Mouse (Mus musculus) liver, postnatal 0 days (tissue): ENCODE measurements around the gene Naa20. TPM values are rescaled to one million over a fixed set of nuclear protein-coding genes. Genes with fewer than 3 reads are reported as not detected.

Experiments
- ATAC-seq: fragments of 200-750 bp; cut with Nextera tagmentation; 2 replicates; pipeline ENCODE4 v1.8.0; 2017; ENCODE audit warnings: mild to moderate bottlenecking, moderate library complexity
- DNase-seq: peaks from one replicate; pipeline ENCODE4 v3.0.0-alpha.2; 2016
- H3K27ac ChIP-seq: fragments of 300-500 bp; sonication (generic); 2 replicates; pipeline ENCODE4 v1.5.1; 2014; ENCODE audit warnings: antibody characterized with exemption, moderate library complexity, mild to moderate bottlenecking, low read depth
- H3K27me3 ChIP-seq: fragments of 300-500 bp; sonication (generic); 2 replicates; pipeline ENCODE4 v1.6.1; 2014; ENCODE audit warnings: low read length, control low read depth, mixed read lengths; ENCODE audit not compliant: insufficient read depth
- H3K36me3 ChIP-seq: fragments of 300-500 bp; sonication (generic); replicated peaks from 2 replicates; pipeline ENCODE4 v1.6.1; 2014; ENCODE audit warnings: mild to moderate bottlenecking, control low read depth, low read length, moderate library complexity, mixed read lengths; ENCODE audit not compliant: insufficient read depth
- H3K4me1 ChIP-seq: fragments of 300-500 bp; sonication (generic); 2 replicates; pipeline ENCODE4 v1.6.1; 2014; ENCODE audit warnings: antibody characterized with exemption, mild to moderate bottlenecking, control low read depth; ENCODE audit not compliant: insufficient read depth
- H3K4me2 ChIP-seq: fragments of 300-500 bp; sonication (generic); 2 replicates; pipeline ENCODE4 v1.6.1; 2014; ENCODE audit warnings: low read depth, mild to moderate bottlenecking, low read length, moderate library complexity, mixed read lengths
- H3K4me3 ChIP-seq: fragments of 300-500 bp; sonication (generic); 2 replicates; pipeline ENCODE4 v1.5.1; 2014; ENCODE audit warnings: low read depth, low read length
- H3K9ac ChIP-seq: fragments of 300-500 bp; sonication (generic); replicated peaks from 2 replicates; pipeline ENCODE4 v1.6.1; 2014; ENCODE audit warnings: mild to moderate bottlenecking, moderate library complexity
- H3K9me3 ChIP-seq: fragments of 300-500 bp; sonication (generic); 2 replicates; pipeline ENCODE4 v1.6.1; 2016; ENCODE audit warnings: mild to moderate bottlenecking, control low read depth, low read length, mixed read lengths
- CTCF ChIP-seq: sonication (generic); IDR thresholded peaks from 2 replicates; pipeline ENCODE4 v1.5.1; 2016; ENCODE audit warnings: antibody characterized with exemption, low read depth
- EP300 ChIP-seq: IDR thresholded peaks from 2 replicates; pipeline ENCODE4 v1.6.1; 2016; ENCODE audit warnings: antibody characterized with exemption, low read depth, mild to moderate bottlenecking
- WGBS: fragments of 180-500 bp; shearing (Covaris S2); extraction: QIAGEN DNeasy Blood & Tissue Kit; methylation state at CpG from one replicate; pipeline ENCODE4 v1.1.7; 2014; ENCODE audit not compliant: insufficient replicate concordance; 5-methylcytosine and 5-hydroxymethylcytosine counted together
- polyA plus RNA-seq: library from polyadenylated mRNA; unstranded; fragments of >200 nt; fragmentation: Nextera tagmentation; extraction: Ambion mirVana; gene quantifications from 2 replicates; pipeline ENCODE4 v1.2.1, GENCODE M21; 2015

The Naa20 gene
- polyA plus RNA-seq, 1 experiment from 2014 or later: 60.0 TPM

GRCm38 (mm10) chr2:145861193-145862123, 40.4 kb upstream of the Naa20 start:
- WGBS: 72% methylated on average over 8 of the region's 8 CpGs
- Histone ChIP-seq H3K27me3 (no peaks in the 10 kb centered on the region), H3K9ac (0 out of 2 replicates have a peak overlapping the region, but pooled peaks have one; percentile 30), H3K27ac (0 out of 2 replicates have a peak overlapping the region, but pooled peaks have one; percentile 34), H3K4me3 (no peak overlapping the region), H3K36me3 (0 out of 2 replicates have a peak, but pooled peaks cover 3% of the 10 kb centered on the region), H3K4me2 (peak overlapping the region; percentile 59), H3K9me3 (no peaks in the 10 kb centered on the region), H3K4me1 (peaks cover 25% of the 10 kb centered on the region)
- ATAC-seq: no peak
- no peak for DNase-seq
- no peak for TF ChIP-seq CTCF
- TF ChIP-seq EP300: no peak

- 0 out of 2 replicates have a peak, but pooled peaks cover 6% of the 10 kb centered on the region for H3K36me3 ChIP-seq
- no peak for DNase-seq
- no peak for TF ChIP-seq EP300
- no peak for TF ChIP-seq CTCF
- no peak overlapping the region for H3K27ac ChIP-seq
- ATAC-seq: no peak
- peaks cover 25% of the 10 kb centered on the region for H3K4me1 ChIP-seq
- no peak overlapping the region for H3K9ac ChIP-seq
- H3K9me3 ChIP-seq: 0 out of 2 replicates have a peak, but pooled peaks cover 4% of the 10 kb centered on the region
- 63% methylated on average over 10 of the region's 10 CpGs for WGBS
- no peaks in the 10 kb centered on the region for H3K27me3 ChIP-seq
- H3K4me3 ChIP-seq: no peak overlapping the region
- H3K4me2 ChIP-seq: peak overlapping the region; percentile 59; the same call in 1 of the 2 replicates
Observed at GRCm38 (mm10) chr2:145862206-145862817, 39.6 kb upstream of the Naa20 start.

- peak; percentile 20; the same call in 1 of the 2 replicates for ATAC-seq
- WGBS: 71% methylated on average over 3 of the region's 3 CpGs
- no peak overlapping the region for H3K4me3 ChIP-seq
Observed at GRCm38 (mm10) chr2:145865344-145865743, 36.6 kb upstream of the Naa20 start.

GRCm38 (mm10) chr2:145866238-145866637, 35.7 kb upstream of the Naa20 start:
- Histone ChIP-seq H3K4me2 (no peak overlapping the region), H3K4me3 (no peak overlapping the region), H3K36me3 (0 out of 2 replicates have a peak, but pooled peaks cover 6% of the 10 kb centered on the region), H3K27ac (no peak overlapping the region), H3K27me3 (no peaks in the 10 kb centered on the region), H3K9me3 (0 out of 2 replicates have a peak, but pooled peaks cover 4% of the 10 kb centered on the region), H3K9ac (no peak overlapping the region), H3K4me1 (peaks cover 6% of the 10 kb centered on the region; the same call in 1 of the 2 replicates)
- ATAC-seq (no peak), DNase-seq (no peak)
- 94% methylated on average over 3 of the region's 3 CpGs for WGBS
- TF ChIP-seq CTCF (no peak), EP300 (no peak)

More at GRCm38 (mm10) chr2:145865344-145865743, 36.6 kb upstream of the Naa20 start:
- no peaks in the 10 kb centered on the region for H3K27me3 ChIP-seq
- H3K36me3 ChIP-seq: 0 out of 2 replicates have a peak, but pooled peaks cover 6% of the 10 kb centered on the region
- H3K27ac ChIP-seq: no peak overlapping the region
- peaks cover 13% of the 10 kb centered on the region for H3K4me1 ChIP-seq
- no peak for DNase-seq
- no peak overlapping the region for H3K9ac ChIP-seq
- 0 out of 2 replicates have a peak, but pooled peaks cover 4% of the 10 kb centered on the region for H3K9me3 ChIP-seq
- TF ChIP-seq CTCF (no peak), EP300 (no peak)
- H3K4me2 ChIP-seq: no peak overlapping the region

- WGBS: 81% methylated on average over 11 of the region's 11 CpGs
- TF ChIP-seq CTCF (0 out of 2 replicates have a peak, but pooled peaks have one; percentile 13), EP300 (no peak)
- H3K9me3 ChIP-seq: 0 out of 2 replicates have a peak, but pooled peaks cover 4% of the 10 kb centered on the region
Observed at GRCm38 (mm10) chr2:145866695-145867449, 35.0 kb upstream of the Naa20 start.

More at GRCm38 (mm10) chr2:145866695-145867449, 35.0 kb upstream of the Naa20 start:
- Histone ChIP-seq H3K9ac (no peak overlapping the region), H3K27ac (no peak overlapping the region), H3K27me3 (no peaks in the 10 kb centered on the region), H3K36me3 (0 out of 2 replicates have a peak, but pooled peaks cover 3% of the 10 kb centered on the region), H3K4me3 (no peak overlapping the region), H3K4me1 (peaks cover 4% of the 10 kb centered on the region; the same call in 1 of the 2 replicates), H3K4me2 (no peak overlapping the region)
- ATAC-seq: no peak
- no peak for DNase-seq
